Mouse (Mus musculus): ENCODE data around the gene Ankrd23. TPM values are rescaled to one million over a fixed set of nuclear protein-coding genes. Genes with fewer than 3 reads are reported as not detected.

Gene Ankrd23
- total RNA-seq, 2 experiments from 2014 or later, result 6.1 to 6.3 TPM

GRCm38 (mm10) chr1:36489661-36490060, 47.0 kb downstream of the Ankrd23 start:
- DNase-seq (ENCODE audit: low spot score in 2 of 2), result no peak
- intact Hi-C loops (cut with DNase I), result no loop called here

- DNase-seq (ENCODE audit: low spot score in 2 of 2), result no peak
- intact Hi-C loops (cut with DNase I), result no loop called here
These were observed 49.6 kb downstream of the Ankrd23 start for GRCm38 (mm10) chr1:36487111-36487510.

- intact Hi-C loops (cut with DNase I), result no loop called here
- no peak for DNase-seq (ENCODE audit: low spot score in 2 of 2)
These were observed 51.6 kb downstream of the Ankrd23 start for GRCm38 (mm10) chr1:36485080-36485479.

GRCm38 (mm10) chr1:36483825-36484224, 52.9 kb downstream of the Ankrd23 start:
- intact Hi-C loops (cut with DNase I), result no loop called here
- no peak for DNase-seq (ENCODE audit: low spot score in 2 of 2)

Small RNAs within 50 kb of the gene (microRNA-seq; reads per million reads assigned to microRNA genes)
- gene Gm47280, result 0 to 0.50 reads per million in 2 experiments

Other genes with a start within 250 kb of the Ankrd23 start
- gene Arid5a, start 229.2 kb downstream of the Ankrd23 start, total RNA-seq (2021), result 10 to 100 TPM; 14.9 to 16.4 TPM
- 10 to 100 TPM; 60.9 to 62.9 TPM for gene Kansl3, start 167.7 kb downstream of the Ankrd23 start, total RNA-seq (2021)
- gene Fer1l5, start 164.6 kb downstream of the Ankrd23 start, total RNA-seq (2021), result not detected
- 10 to 100 TPM; 41.3 to 46.5 TPM for gene Lman2l, start 91.6 kb downstream of the Ankrd23 start, total RNA-seq (2021)
- 10 to 100 TPM; 13.0 to 13.8 TPM for gene Cnnm4, start 65.3 kb downstream of the Ankrd23 start, total RNA-seq (2021)
- gene Cnnm3, start 25.0 kb downstream of the Ankrd23 start, total RNA-seq (2021), result 10 to 100 TPM; 32.1 to 32.7 TPM
- gene Gm42417, start 2.5 kb upstream of the Ankrd23 start, total RNA-seq (2021), result not detected
- 10 to 100 TPM; 11.1 to 13.0 TPM for gene Ankrd39, start 10.6 kb upstream of the Ankrd23 start, total RNA-seq (2021)
- 10 to 100 TPM; 16.0 to 16.9 TPM for gene Sema4c, start 21.5 kb upstream of the Ankrd23 start, total RNA-seq (2021)
- not detected for gene Fam178b, start 146.3 kb upstream of the Ankrd23 start, total RNA-seq (2021)
- gene Cox5b, start 154.6 kb upstream of the Ankrd23 start, total RNA-seq (2021), result 100 to 1,000 TPM; 591 to 598 TPM
- 1 to 10 TPM; 1.2 to 2.3 TPM for gene 4933424G06Rik, start 173.3 kb upstream of the Ankrd23 start, total RNA-seq (2021)
- 100 to 1,000 TPM; 332 to 370 TPM for gene Actr1b, start 177.5 kb upstream of the Ankrd23 start, total RNA-seq (2021)
- gene Zap70, start 224.9 kb upstream of the Ankrd23 start, total RNA-seq (2021), result 1 to 10 TPM; 1.4 to 1.9 TPM

All from left cerebral cortex, postnatal 25 days (tissue).